In genomic region chr1:79374811-79375210, GRCm38 (mm10) we compare ENCODE assay signal across 20 mouse cellular contexts.
"Had no signal": no experiment of that assay in that cellular context is flagged by ENCODE, and none has a peak within 500 bp of the region (broad histone marks: within the 10 kb centered on the region; RNA-seq: fewer than 3 reads in every experiment).

No protein-coding gene starts in this region.

- H3K4me3 ChIP-seq: kidney, embryonic 15.5 days; limb, embryonic 10.5 days; limb, embryonic 13.5 days; liver, embryonic 12.5 days; liver, embryonic 15.5 days; lung, embryonic 15.5 days; megakaryocyte, embryonic 14.5 days; midbrain, embryonic 10.5 days; midbrain, embryonic 15.5 days; stomach, embryonic 15.5 days had no signal

- H3K9ac ChIP-seq: kidney, embryonic 15.5 days; limb, embryonic 13.5 days; liver, embryonic 12.5 days; liver, embryonic 15.5 days; lung, embryonic 15.5 days; midbrain, embryonic 15.5 days; stomach, embryonic 15.5 days had no signal

- DNase-seq: kidney, adult 8-10 months; kidney, postnatal 10 days; kidney, postnatal 36 days; liver; lung, adult 18-20 months; lung, postnatal 10 days; lung, postnatal 36 days; right cerebral cortex, postnatal 25 days; spleen, adult 18-20 months; thymus, postnatal 25 days had no signal

- H3K4me1 ChIP-seq: kidney, embryonic 15.5 days; limb, embryonic 10.5 days; limb, embryonic 13.5 days; liver, embryonic 12.5 days; liver, embryonic 15.5 days; lung, embryonic 15.5 days; megakaryocyte, embryonic 14.5 days; midbrain, embryonic 15.5 days; stomach, embryonic 15.5 days had no signal

- H3K36me3 ChIP-seq: kidney, embryonic 15.5 days; limb, embryonic 10.5 days; limb, embryonic 13.5 days; liver, embryonic 12.5 days; liver, embryonic 15.5 days; lung, embryonic 15.5 days; midbrain, embryonic 10.5 days; midbrain, embryonic 15.5 days; stomach, embryonic 15.5 days had no signal

- ATAC-seq: liver, embryonic 12.5 days; midbrain, embryonic 15.5 days had no signal

- H3K27ac ChIP-seq: kidney, embryonic 15.5 days; limb, embryonic 10.5 days; limb, embryonic 13.5 days; liver, embryonic 12.5 days; liver, embryonic 15.5 days; lung, embryonic 15.5 days; midbrain, embryonic 10.5 days; midbrain, embryonic 15.5 days; stomach, embryonic 15.5 days had no signal

- H3K27me3 ChIP-seq: kidney, embryonic 15.5 days; limb, embryonic 13.5 days; liver, embryonic 12.5 days; liver, embryonic 15.5 days; lung, embryonic 15.5 days; megakaryocyte, embryonic 14.5 days; midbrain, embryonic 15.5 days; stomach, embryonic 15.5 days had no signal

- H3K9me3 ChIP-seq: kidney, embryonic 15.5 days; limb, embryonic 10.5 days; liver, embryonic 12.5 days; liver, embryonic 15.5 days; lung, embryonic 15.5 days; midbrain, embryonic 10.5 days; midbrain, embryonic 15.5 days; stomach, embryonic 15.5 days had no signal

- H3K4me2 ChIP-seq: kidney, embryonic 15.5 days; limb, embryonic 13.5 days; liver, embryonic 12.5 days; liver, embryonic 15.5 days; lung, embryonic 15.5 days; midbrain, embryonic 15.5 days; stomach, embryonic 15.5 days had no signal
